Mouse (Mus musculus) ES-Bruce4 (cell line): ENCODE results near the gene Zfp729a.

Experiments used
- CTCF ChIP-seq: IDR thresholded peaks from one replicate; pipeline ENCODE4 v1.8.1; 2011; ENCODE audit warnings: low read depth, low read length
- EP300 ChIP-seq: IDR thresholded peaks from 2 replicates; pipeline ENCODE4 v1.6.1; 2011; ENCODE audit warnings: low read depth, low read length; ENCODE audit not compliant: insufficient read depth
- POLR2A ChIP-seq: IDR thresholded peaks from one replicate; pipeline ENCODE4 v1.8.1; 2011; ENCODE audit warnings: low read length; ENCODE audit not compliant: insufficient read depth

DNA sequence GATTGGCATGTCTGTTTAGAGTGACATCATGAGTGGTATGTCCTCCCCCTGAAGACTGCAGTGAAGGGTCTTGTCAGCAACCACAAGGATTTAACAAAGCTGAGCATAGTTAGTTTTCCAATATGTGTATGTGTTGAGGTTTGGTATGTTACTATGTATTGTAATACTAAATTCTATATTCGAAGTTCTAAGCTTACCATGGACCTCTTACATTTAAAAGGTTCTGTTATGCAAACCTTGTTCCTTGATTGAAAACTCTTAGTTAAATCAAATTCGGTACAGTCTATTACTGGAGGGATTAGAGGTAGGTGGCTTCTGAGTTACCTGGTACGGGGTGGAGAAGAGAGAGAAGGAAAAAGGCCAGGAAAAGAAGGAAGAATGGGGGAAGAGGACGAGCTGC lies 49.4 kb upstream of the Zfp729a start, which contains the start of gene Zfp738:
- TF ChIP-seq POLR2A, result no peak
- TF ChIP-seq CTCF, result no peak
- no peak for TF ChIP-seq EP300
